Mouse (Mus musculus): ENCODE data around the gene Epha2. TPM values are rescaled to one million over a fixed set of nuclear protein-coding genes. Genes with fewer than 3 reads are reported as not detected.

The Epha2 gene
- polyA plus RNA-seq, 1 experiment from 2014 or later = 7.1 TPM

DNA sequence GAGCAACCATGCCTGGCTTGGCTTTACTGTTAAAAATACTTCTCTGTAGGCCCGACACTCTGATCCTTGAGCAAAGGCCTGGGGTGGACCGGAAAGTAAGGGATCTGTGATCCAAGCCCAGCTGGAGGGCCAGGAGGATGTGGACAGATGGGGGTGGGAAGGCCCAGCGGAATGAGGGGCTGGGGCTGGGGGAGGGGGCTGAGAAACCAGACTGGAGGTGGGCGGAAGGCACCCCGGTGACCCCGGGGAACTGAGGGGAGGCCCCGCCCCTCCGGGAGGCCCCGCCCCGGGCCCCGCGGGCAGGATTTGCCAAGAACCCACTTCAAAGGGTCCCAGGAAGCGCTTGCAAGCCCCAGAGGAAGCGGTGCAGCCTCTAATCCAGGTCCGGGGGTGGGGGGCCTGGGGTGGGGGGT is 5.3 kb upstream of the Epha2 start:
- no peak overlapping the region for H3K4me3 ChIP-seq (replicated peaks)
- no peak overlapping the region for H3K27ac ChIP-seq
- H3K36me3 ChIP-seq = no peaks in the 10 kb centered on the region
- no peak overlapping the region for H3K9ac ChIP-seq
- 0 out of 2 replicates have a peak, but pooled peaks have one; percentile 5 for ATAC-seq (replicated peaks; ENCODE audit: low FRiP score)
- peak overlapping the region; percentile 43 for H3K4me2 ChIP-seq
- peaks cover 56% of the 10 kb centered on the region for H3K4me1 ChIP-seq
- H3K27me3 ChIP-seq = peaks cover 56% of the 10 kb centered on the region
- no peaks in the 10 kb centered on the region for H3K9me3 ChIP-seq (replicated peaks)
- 7% methylated on average over 15 of the region's 15 CpGs for WGBS

DNA sequence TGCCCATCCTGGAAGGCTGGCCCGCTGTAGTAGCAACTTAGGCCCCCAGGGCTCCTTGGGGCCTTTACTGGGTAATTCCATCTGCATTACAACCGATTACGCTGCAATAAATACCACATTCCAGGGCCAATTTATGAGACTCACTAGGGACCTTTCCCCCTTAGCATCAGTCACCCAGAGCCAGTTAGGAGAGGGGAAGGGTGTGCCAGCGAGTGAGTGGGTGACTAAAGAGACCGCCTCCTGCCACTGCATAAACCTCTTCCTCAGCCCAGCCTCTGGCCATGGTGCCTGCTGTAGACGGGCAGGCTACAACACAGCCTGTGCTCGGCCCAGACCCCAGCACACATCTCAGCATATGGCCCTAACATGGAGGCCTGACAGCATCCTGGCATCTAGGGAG is 3.1 kb upstream of the Epha2 start:
- Histone ChIP-seq H3K27me3 (peaks cover 42% of the 10 kb centered on the region), H3K9me3 (replicated peaks) (no peaks in the 10 kb centered on the region), H3K36me3 (no peaks in the 10 kb centered on the region), H3K4me3 (replicated peaks) (no peak overlapping the region), H3K9ac (no peak overlapping the region), H3K4me2 (no peak overlapping the region), H3K27ac (no peak overlapping the region), H3K4me1 (peaks cover 55% of the 10 kb centered on the region)
- 32% methylated on average over 7 of the region's 7 CpGs for WGBS
- ATAC-seq (replicated peaks; ENCODE audit: low FRiP score) = no peak

DNA sequence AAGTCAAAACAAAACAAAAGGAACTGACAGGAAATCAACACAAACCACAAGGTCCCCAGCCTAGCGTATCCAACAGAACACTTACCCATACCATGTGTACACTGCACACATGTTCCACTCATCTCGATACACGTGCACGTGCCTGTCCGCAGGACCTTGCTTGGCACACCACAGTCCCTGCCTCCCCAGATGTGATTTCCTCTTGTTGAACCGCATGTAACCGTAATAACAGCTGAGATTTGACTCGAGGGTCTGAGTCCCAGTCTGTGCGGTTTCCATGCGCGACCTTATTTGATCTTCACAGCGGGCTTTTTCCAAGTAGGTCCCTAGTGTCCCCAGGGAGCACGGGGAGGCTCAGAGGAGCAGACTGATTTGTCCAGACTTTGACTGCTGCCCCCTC is 1.7 kb upstream of the Epha2 start:
- Histone ChIP-seq H3K9me3 (replicated peaks) (no peaks in the 10 kb centered on the region), H3K4me3 (replicated peaks) (no peak overlapping the region), H3K36me3 (no peaks in the 10 kb centered on the region), H3K27me3 (peaks cover 35% of the 10 kb centered on the region), H3K4me2 (no peak overlapping the region), H3K9ac (no peak overlapping the region), H3K4me1 (peaks cover 65% of the 10 kb centered on the region), H3K27ac (no peak overlapping the region)
- 65% methylated on average over 13 of the region's 13 CpGs for WGBS
- ATAC-seq (replicated peaks; ENCODE audit: low FRiP score) = no peak

DNA sequence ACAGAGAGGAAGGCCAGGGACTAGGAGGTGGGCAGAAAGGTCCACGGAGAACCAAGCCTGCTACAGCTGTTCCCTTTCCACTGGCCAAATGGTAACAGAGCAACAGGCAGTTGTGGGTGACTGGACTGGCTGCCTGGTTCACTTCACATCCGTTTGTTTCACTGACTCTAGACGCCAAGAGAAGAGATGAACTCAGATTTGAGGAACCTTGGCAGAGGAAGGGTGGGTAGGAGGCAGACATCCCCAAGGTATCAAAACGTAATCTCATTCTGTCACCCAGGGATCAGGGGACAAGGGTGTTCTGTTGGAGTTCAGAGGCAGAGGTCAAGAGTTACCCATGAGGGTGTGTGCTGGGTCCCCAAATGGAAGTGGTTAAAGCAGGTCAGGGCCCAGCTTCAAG is 844 bp upstream of the Epha2 start:
- Histone ChIP-seq H3K4me2 (no peak overlapping the region), H3K9me3 (replicated peaks) (no peaks in the 10 kb centered on the region), H3K36me3 (no peaks in the 10 kb centered on the region), H3K4me1 (peaks cover 71% of the 10 kb centered on the region), H3K4me3 (replicated peaks) (no peak overlapping the region), H3K27ac (no peak overlapping the region), H3K27me3 (peaks cover 33% of the 10 kb centered on the region), H3K9ac (no peak overlapping the region)
- 48% methylated on average over 4 of the region's 4 CpGs for WGBS
- no peak for ATAC-seq (replicated peaks; ENCODE audit: low FRiP score)

GRCm38 (mm10) chr4:141301591-141302427 is 769 bp downstream of the Epha2 start:
- Histone ChIP-seq H3K9me3 (replicated peaks) (no peaks in the 10 kb centered on the region), H3K4me1 (peaks cover 74% of the 10 kb centered on the region), H3K4me2 (peak overlapping the region; percentile 78), H3K36me3 (no peaks in the 10 kb centered on the region), H3K9ac (peak overlapping the region; percentile 69), H3K27me3 (peaks cover 27% of the 10 kb centered on the region), H3K27ac (peak overlapping the region; percentile 85), H3K4me3 (replicated peaks) (peak overlapping the region; percentile 79)
- WGBS = under 1% methylated on average over 51 of the region's 51 CpGs
- no peak for ATAC-seq (replicated peaks; ENCODE audit: low FRiP score)

DNA sequence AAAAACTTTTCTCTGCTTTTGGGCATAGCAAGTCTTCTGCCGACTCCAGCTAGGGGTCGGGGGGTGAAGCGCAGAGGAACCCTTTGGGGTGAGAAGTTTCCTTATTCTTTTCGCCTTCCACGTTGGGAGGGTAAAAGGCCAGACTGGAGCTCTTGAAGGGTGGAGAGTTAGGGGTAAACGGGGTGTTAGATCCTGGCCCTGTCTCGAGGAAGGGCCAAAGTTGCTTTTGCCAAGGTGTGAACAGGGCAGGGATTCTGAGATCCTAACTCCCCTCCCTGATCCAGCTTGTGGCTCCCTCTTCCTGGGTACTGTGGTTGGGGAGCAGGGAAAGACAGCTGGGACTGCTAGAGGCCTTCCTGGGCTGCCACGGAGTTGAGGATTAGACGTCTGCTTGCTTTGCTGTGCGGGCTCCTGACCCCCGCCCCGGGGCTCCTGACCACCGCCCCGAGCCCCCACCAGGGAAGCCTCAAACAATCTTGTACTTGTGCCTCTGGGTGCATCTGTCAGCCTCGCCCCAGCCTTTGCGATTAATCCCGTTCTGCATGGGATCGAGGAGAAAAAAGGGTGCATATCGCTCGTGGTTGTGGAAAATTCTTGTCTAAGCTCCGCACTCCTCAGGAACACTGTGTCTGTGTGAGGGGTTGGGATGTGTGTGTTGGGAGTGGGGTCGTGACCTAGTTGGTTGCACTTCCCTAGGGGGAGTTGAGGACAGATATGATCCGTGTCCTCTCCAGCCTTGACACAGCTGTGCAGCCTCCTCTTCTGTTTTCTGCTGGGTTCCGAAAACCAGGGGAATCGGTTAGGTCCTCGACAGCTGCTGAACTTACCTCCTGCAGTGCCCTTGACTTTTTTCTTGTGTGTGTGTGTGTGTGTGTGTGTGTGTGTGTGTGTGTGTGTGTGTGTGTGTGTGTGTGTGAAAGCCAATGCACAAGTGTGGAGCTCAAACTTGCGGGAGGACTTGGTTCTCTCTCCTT is 1.7 kb downstream of the Epha2 start:
- H3K27me3 ChIP-seq = peaks cover 20% of the 10 kb centered on the region; the same call in 1 of the 2 replicates
- peaks cover 75% of the 10 kb centered on the region for H3K4me1 ChIP-seq
- peak overlapping the region; percentile 79 for H3K4me3 ChIP-seq (replicated peaks)
- H3K9ac ChIP-seq = peak overlapping the region; percentile 69
- H3K36me3 ChIP-seq = peaks cover 4% of the 10 kb centered on the region; the same call in 1 of the 2 replicates
- no peak for ATAC-seq (replicated peaks; ENCODE audit: low FRiP score)
- H3K4me2 ChIP-seq = peak overlapping the region; percentile 78
- H3K27ac ChIP-seq = peak overlapping the region; percentile 85
- WGBS = 10% methylated on average over 27 of the region's 27 CpGs
- no peaks in the 10 kb centered on the region for H3K9me3 ChIP-seq (replicated peaks)

GRCm38 (mm10) chr4:141303402-141304222 is 2.6 kb downstream of the Epha2 start:
- peak overlapping the region; percentile 85 for H3K27ac ChIP-seq
- peak overlapping the region; percentile 69 for H3K9ac ChIP-seq
- H3K36me3 ChIP-seq = peaks cover 13% of the 10 kb centered on the region
- H3K4me2 ChIP-seq = peak overlapping the region; percentile 78
- ATAC-seq (replicated peaks; ENCODE audit: low FRiP score) = peak; percentile 59
- H3K9me3 ChIP-seq (replicated peaks) = no peaks in the 10 kb centered on the region
- H3K4me3 ChIP-seq (replicated peaks) = peak overlapping the region; percentile 79
- peaks cover 20% of the 10 kb centered on the region; the same call in 1 of the 2 replicates for H3K27me3 ChIP-seq
- WGBS = 29% methylated on average over 7 of the region's 7 CpGs
- peaks cover 78% of the 10 kb centered on the region for H3K4me1 ChIP-seq

DNA sequence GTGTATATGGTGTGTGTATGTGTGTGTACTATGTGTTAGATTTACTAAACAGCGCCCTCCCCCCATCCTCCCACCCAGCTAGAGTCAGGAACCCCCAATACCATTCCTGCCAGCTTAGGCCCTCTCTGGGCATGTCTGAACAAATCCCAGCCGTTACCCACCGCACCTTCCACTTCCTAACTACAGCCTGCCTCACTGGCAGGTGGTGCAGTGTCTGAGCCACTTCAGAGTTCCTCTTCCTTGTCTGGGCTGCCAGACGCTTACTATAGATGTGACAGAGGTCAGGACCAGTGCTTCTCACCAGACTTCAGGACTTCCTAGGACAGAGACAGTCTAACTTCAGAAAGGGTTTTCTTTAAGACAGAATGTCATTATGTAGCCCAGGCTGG is 3.2 kb downstream of the Epha2 start:
- peaks cover 19% of the 10 kb centered on the region for H3K36me3 ChIP-seq
- 64% methylated on average over 4 of the region's 4 CpGs for WGBS
- peak overlapping the region; percentile 78 for H3K4me2 ChIP-seq
- peak overlapping the region; percentile 79 for H3K4me3 ChIP-seq (replicated peaks)
- peaks cover 20% of the 10 kb centered on the region; the same call in 1 of the 2 replicates for H3K27me3 ChIP-seq
- no peaks in the 10 kb centered on the region for H3K9me3 ChIP-seq (replicated peaks)
- ATAC-seq (replicated peaks; ENCODE audit: low FRiP score) = no peak
- H3K9ac ChIP-seq = no peak overlapping the region
- H3K4me1 ChIP-seq = peaks cover 83% of the 10 kb centered on the region
- H3K27ac ChIP-seq = peak overlapping the region; percentile 85

GRCm38 (mm10) chr4:141306057-141306456 is 5.0 kb downstream of the Epha2 start:
- H3K27me3 ChIP-seq = 0 out of 2 replicates have a peak, but pooled peaks cover 6% of the 10 kb centered on the region

GRCm38 (mm10) chr4:141308381-141308780 is 7.3 kb downstream of the Epha2 start:
- Histone ChIP-seq H3K36me3 (peaks cover 21% of the 10 kb centered on the region), H3K9me3 (replicated peaks) (no peaks in the 10 kb centered on the region), H3K27me3 (no peaks in the 10 kb centered on the region), H3K4me2 (no peak overlapping the region), H3K9ac (no peak overlapping the region), H3K4me1 (peaks cover 94% of the 10 kb centered on the region), H3K27ac (no peak overlapping the region), H3K4me3 (replicated peaks) (no peak overlapping the region)
- 85% methylated on average over 22 of the region's 22 CpGs for WGBS
- no peak for ATAC-seq (replicated peaks; ENCODE audit: low FRiP score)

More at GRCm38 (mm10) chr4:141306057-141306456, 5.0 kb downstream of the Epha2 start:
- Histone ChIP-seq H3K36me3 (peaks cover 21% of the 10 kb centered on the region), H3K4me2 (peak overlapping the region; percentile 31), H3K4me1 (peaks cover 90% of the 10 kb centered on the region), H3K4me3 (replicated peaks) (no peak overlapping the region), H3K9ac (peak overlapping the region; percentile 23; the same call in 1 of the 2 replicates), H3K9me3 (replicated peaks) (no peaks in the 10 kb centered on the region), H3K27ac (peak overlapping the region; percentile 57)
- WGBS = 27% methylated on average over 8 of the region's 8 CpGs
- no peak for ATAC-seq (replicated peaks; ENCODE audit: low FRiP score)
